Mouse (Mus musculus): ENCODE results near the gene Rbfox1. TPM values are rescaled to one million over a fixed set of nuclear protein-coding genes. Genes with fewer than 3 reads are reported as not detected.

Rbfox1 gene
- polyA plus RNA-seq, 1 experiment from 2014 or later: 3.9 TPM

DNA sequence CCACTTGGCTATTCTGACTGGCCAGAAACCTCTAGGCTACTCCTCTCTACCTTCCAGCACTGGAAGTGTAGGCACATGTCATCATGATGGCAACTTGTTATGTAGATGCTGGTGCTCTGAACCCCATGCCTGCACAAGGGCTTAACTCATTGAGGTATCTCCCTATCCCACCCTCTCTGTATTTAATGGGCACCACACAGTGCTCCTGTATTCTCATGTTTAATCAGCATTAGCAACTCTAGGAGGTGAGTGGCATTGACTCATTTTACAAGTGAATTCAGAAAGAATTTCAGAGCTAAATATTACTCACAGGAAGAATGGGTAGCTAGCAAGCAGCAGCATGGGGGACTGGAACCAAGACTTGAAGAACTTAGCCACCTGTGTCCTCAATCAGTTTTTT is 321.3 kb downstream of the Rbfox1 start:
- Histone ChIP-seq H3K9me3 (ENCODE audit: control insufficient read depth, low read length) (no peaks in the 10 kb centered on the region), H3K27ac (ENCODE audit: low read length) (no peak overlapping the region), H3K27me3 (replicated peaks; ENCODE audit: control insufficient read depth, insufficient read depth, low read length) (no peaks in the 10 kb centered on the region), H3K9ac (ENCODE audit: low read depth, low read length) (no peak overlapping the region), H3K4me1 (ENCODE audit: control insufficient read depth, insufficient read depth, low read length) (no peaks in the 10 kb centered on the region), H3K4me2 (ENCODE audit: low read depth, low read length) (no peak overlapping the region), H3K36me3 (ENCODE audit: control insufficient read depth, insufficient read depth, low read length) (no peaks in the 10 kb centered on the region), H3K4me3 (ENCODE audit: low read length) (no peak overlapping the region)
- no peak for ATAC-seq

DNA sequence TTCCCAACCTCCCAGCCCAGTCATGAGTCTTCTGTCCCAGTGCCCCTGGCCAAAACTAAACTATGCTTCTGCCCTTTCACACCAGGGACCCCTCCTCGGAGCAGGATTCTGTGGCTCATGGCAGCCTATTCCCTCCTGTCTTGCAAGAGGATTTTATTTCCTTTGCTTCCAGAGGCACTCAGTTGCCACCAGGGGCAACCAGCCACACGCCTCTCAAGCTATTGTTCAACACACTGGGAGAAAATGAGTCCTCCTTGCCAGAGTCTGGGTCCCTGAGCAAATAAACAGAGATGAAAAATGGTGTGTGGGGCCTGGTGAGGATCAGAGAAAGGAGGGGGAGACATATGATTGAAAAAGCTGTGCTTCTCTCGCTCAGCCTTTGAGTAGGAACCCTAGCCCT is 327.8 kb downstream of the Rbfox1 start:
- Histone ChIP-seq H3K4me1 (ENCODE audit: control insufficient read depth, insufficient read depth, low read length) (no peaks in the 10 kb centered on the region), H3K4me3 (ENCODE audit: low read length) (no peak overlapping the region), H3K9me3 (ENCODE audit: control insufficient read depth, low read length) (no peaks in the 10 kb centered on the region), H3K4me2 (ENCODE audit: low read depth, low read length) (no peak overlapping the region), H3K27ac (ENCODE audit: low read length) (no peak overlapping the region), H3K36me3 (ENCODE audit: control insufficient read depth, insufficient read depth, low read length) (no peaks in the 10 kb centered on the region), H3K27me3 (replicated peaks; ENCODE audit: control insufficient read depth, insufficient read depth, low read length) (no peaks in the 10 kb centered on the region), H3K9ac (ENCODE audit: low read depth, low read length) (no peak overlapping the region)
- ATAC-seq: no peak
- WGBS: 35% methylated on average over 3 of the region's 3 CpGs

DNA sequence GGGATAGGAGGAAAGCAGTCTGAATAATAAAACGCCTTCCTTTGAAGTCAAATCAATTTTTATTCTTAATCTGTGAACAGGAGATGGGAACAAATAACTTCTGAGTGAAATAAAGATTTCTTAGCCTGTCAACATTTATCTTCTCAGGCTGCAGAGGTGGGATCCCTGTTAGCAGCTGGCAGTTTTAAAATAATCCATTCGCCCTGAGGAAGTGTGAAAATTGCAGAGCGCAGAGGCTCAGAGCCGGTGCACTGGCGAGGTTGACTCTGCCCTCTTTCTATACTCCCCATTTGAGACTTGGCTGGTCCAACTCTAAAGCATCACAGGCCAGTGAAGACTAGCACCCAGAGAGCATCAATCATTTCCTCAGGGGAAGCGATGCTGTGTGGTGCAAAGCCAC is 342.3 kb downstream of the Rbfox1 start:
- no peak for ATAC-seq
- WGBS: 63% methylated on average over 6 of the region's 6 CpGs
- Histone ChIP-seq H3K36me3 (ENCODE audit: control insufficient read depth, insufficient read depth, low read length) (no peaks in the 10 kb centered on the region), H3K4me2 (ENCODE audit: low read depth, low read length) (no peak overlapping the region), H3K9ac (ENCODE audit: low read depth, low read length) (no peak overlapping the region), H3K4me3 (ENCODE audit: low read length) (no peak overlapping the region), H3K4me1 (ENCODE audit: control insufficient read depth, insufficient read depth, low read length) (no peaks in the 10 kb centered on the region), H3K9me3 (ENCODE audit: control insufficient read depth, low read length) (no peaks in the 10 kb centered on the region), H3K27ac (ENCODE audit: low read length) (no peak overlapping the region), H3K27me3 (replicated peaks; ENCODE audit: control insufficient read depth, insufficient read depth, low read length) (no peaks in the 10 kb centered on the region)

DNA sequence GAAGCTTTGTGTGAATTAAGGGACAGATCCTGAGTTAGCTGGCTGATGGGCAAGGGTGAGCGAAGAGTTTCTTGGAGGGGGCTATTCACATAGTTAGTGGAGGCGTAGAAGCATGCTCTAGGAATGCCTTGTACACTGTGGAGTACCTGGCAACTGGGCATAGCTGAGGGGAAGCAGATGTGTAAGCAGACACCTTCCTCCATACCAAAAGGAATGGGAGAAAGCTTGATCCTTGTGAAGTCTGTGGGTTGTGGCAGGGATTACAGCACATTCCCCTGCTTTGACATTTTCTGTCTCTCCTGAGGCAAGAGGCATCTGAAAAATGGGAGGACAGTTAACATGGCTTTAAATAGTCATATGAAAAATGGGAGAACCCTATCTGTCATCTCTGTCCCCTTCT is 347.8 kb downstream of the Rbfox1 start:
- no peak overlapping the region for H3K27ac ChIP-seq (ENCODE audit: low read length)
- H3K4me1 ChIP-seq (ENCODE audit: control insufficient read depth, insufficient read depth, low read length): no peaks in the 10 kb centered on the region
- no peaks in the 10 kb centered on the region for H3K36me3 ChIP-seq (ENCODE audit: control insufficient read depth, insufficient read depth, low read length)
- no peaks in the 10 kb centered on the region for H3K27me3 ChIP-seq (replicated peaks; ENCODE audit: control insufficient read depth, insufficient read depth, low read length)
- WGBS: 85% methylated on average over 2 of the region's 2 CpGs
- H3K9ac ChIP-seq (ENCODE audit: low read depth, low read length): no peak overlapping the region
- no peaks in the 10 kb centered on the region for H3K9me3 ChIP-seq (ENCODE audit: control insufficient read depth, low read length)
- H3K4me2 ChIP-seq (ENCODE audit: low read depth, low read length): no peak overlapping the region
- no peak for ATAC-seq
- no peak overlapping the region for H3K4me3 ChIP-seq (ENCODE audit: low read length)

DNA sequence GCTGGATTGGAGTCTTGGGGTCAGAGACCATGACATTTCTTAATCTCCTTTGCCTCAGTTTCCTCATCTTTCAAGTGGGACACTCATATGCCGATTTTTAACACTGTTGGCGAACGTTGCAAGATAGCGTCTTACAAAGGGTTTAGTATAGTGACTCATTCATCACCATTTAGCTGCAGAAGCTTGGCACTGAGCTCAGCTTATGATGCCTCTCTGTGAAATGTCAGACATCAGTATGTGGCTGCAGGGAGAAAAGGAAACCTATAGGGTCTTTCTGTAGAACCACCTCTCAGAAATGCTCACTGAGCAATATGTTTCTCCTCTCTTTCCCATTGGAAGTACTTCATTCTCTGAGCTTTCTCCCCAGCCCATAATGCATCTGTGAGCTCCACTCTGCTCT is 356.2 kb downstream of the Rbfox1 start:
- no peak for ATAC-seq
- WGBS: 88% methylated on average over 4 of the region's 4 CpGs

DNA sequence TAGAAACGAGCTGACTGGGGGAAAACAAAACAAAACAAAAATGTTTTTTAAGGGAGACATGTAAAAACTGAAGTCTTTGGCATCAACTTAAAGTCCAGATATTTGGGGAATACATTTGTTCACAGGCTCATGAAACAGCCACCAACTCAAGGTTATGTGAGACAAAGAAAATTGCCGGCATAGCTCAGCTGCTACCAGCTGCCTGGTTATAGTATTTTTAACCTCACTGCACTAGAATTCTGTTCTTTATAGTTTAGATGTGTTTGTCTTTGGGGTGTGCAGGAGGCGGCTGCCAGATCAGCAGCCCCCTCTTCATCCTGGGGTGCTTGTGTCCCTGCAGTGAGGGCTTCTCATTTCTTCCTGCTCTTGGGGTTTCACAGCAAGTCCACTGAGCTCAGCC is 357.3 kb downstream of the Rbfox1 start:
- WGBS: 70% methylated on average over 3 of the region's 3 CpGs
- no peak overlapping the region for H3K4me2 ChIP-seq (ENCODE audit: low read depth, low read length)
- H3K27ac ChIP-seq (ENCODE audit: low read length): no peak overlapping the region
- H3K9me3 ChIP-seq (ENCODE audit: control insufficient read depth, low read length): no peaks in the 10 kb centered on the region
- H3K36me3 ChIP-seq (ENCODE audit: control insufficient read depth, insufficient read depth, low read length): no peaks in the 10 kb centered on the region
- no peak overlapping the region for H3K4me3 ChIP-seq (ENCODE audit: low read length)
- no peaks in the 10 kb centered on the region for H3K27me3 ChIP-seq (replicated peaks; ENCODE audit: control insufficient read depth, insufficient read depth, low read length)
- ATAC-seq: no peak
- no peak overlapping the region for H3K9ac ChIP-seq (ENCODE audit: low read depth, low read length)
- H3K4me1 ChIP-seq (ENCODE audit: control insufficient read depth, insufficient read depth, low read length): no peaks in the 10 kb centered on the region

More for the DNA sequence above, 356.2 kb downstream of the Rbfox1 start:
- no peak overlapping the region for H3K4me3 ChIP-seq (ENCODE audit: low read length)
- no peaks in the 10 kb centered on the region for H3K4me1 ChIP-seq (ENCODE audit: control insufficient read depth, insufficient read depth, low read length)
- no peak overlapping the region for H3K27ac ChIP-seq (ENCODE audit: low read length)
- no peaks in the 10 kb centered on the region for H3K27me3 ChIP-seq (replicated peaks; ENCODE audit: control insufficient read depth, insufficient read depth, low read length)
- no peak overlapping the region for H3K4me2 ChIP-seq (ENCODE audit: low read depth, low read length)
- H3K9me3 ChIP-seq (ENCODE audit: control insufficient read depth, low read length): no peaks in the 10 kb centered on the region
- H3K9ac ChIP-seq (ENCODE audit: low read depth, low read length): no peak overlapping the region
- no peaks in the 10 kb centered on the region for H3K36me3 ChIP-seq (ENCODE audit: control insufficient read depth, insufficient read depth, low read length)

DNA sequence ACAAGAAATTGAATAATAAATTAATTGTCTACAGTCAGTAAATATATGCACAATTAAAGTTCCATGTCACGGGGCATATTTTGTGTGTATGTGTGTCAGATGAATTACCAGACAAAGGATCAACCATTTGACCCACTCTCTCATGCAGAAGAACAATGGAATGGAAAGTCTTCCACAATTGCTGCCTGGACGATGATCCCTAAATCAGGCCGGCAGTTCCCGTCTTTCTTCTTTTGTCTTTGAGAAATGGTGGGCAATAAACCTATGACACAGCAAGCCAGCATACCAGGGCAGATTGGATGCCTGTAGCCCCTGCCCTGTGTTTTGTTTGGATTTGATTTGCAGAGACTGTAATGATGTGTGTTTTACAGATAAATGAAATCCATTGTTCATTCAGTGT is 362.4 kb downstream of the Rbfox1 start:
- no peaks in the 10 kb centered on the region for H3K4me1 ChIP-seq (ENCODE audit: control insufficient read depth, insufficient read depth, low read length)
- 59% methylated on average over 4 of the region's 4 CpGs for WGBS

DNA sequence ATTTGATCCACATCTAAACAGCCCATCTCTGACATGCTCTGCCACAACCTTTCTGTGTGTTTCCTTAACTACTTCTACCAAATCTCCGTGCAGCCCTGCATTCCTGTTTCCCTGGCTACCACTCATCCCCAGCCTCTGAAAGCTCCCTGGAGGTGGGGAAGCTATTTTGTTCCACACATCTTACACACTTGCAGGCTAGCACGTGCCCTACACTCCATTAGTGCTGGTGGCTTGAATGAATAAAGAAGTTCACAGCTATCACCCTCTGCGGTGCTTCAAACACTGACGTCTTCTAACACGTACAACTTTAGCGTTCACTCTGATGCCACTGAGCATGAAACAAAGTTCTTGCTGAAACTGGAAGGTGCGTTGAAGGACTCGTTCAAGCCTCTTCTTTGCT is 379.4 kb downstream of the Rbfox1 start:
- no peaks in the 10 kb centered on the region for H3K4me1 ChIP-seq (ENCODE audit: control insufficient read depth, insufficient read depth, low read length)
- H3K4me3 ChIP-seq (ENCODE audit: low read length): no peak overlapping the region
- WGBS: 76% methylated on average over 8 of the region's 8 CpGs

More for the DNA sequence above, 362.4 kb downstream of the Rbfox1 start:
- no peak for ATAC-seq
- H3K27ac ChIP-seq (ENCODE audit: low read length): no peak overlapping the region
- H3K4me3 ChIP-seq (ENCODE audit: low read length): no peak overlapping the region
- no peaks in the 10 kb centered on the region for H3K27me3 ChIP-seq (replicated peaks; ENCODE audit: control insufficient read depth, insufficient read depth, low read length)
- H3K9me3 ChIP-seq (ENCODE audit: control insufficient read depth, low read length): no peaks in the 10 kb centered on the region
- H3K4me2 ChIP-seq (ENCODE audit: low read depth, low read length): no peak overlapping the region
- no peaks in the 10 kb centered on the region for H3K36me3 ChIP-seq (ENCODE audit: control insufficient read depth, insufficient read depth, low read length)
- H3K9ac ChIP-seq (ENCODE audit: low read depth, low read length): no peak overlapping the region

DNA sequence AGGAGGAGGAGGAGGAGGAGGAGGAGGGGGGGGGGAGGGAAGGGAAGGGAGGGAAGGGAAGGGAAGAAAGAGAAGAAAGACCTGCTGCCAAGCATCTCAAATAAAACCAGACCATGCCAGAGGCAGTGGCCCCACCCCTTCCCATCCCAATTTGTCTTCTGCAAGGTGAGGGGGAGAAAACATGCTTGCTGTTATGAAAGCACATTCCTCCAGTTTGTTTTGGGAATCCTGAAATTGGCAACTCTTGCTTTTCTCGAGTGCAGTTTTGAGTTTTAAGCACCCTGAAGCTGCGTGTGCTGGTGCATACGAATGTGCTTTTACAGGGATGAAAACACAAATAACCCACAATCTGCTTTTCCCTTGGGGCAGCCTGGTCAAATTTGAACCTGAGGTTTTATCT is 380.5 kb downstream of the Rbfox1 start:
- no peak for ATAC-seq
- Histone ChIP-seq H3K4me3 (ENCODE audit: low read length) (no peak overlapping the region), H3K4me2 (ENCODE audit: low read depth, low read length) (no peak overlapping the region), H3K36me3 (ENCODE audit: control insufficient read depth, insufficient read depth, low read length) (no peaks in the 10 kb centered on the region), H3K9me3 (ENCODE audit: control insufficient read depth, low read length) (no peaks in the 10 kb centered on the region), H3K9ac (ENCODE audit: low read depth, low read length) (no peak overlapping the region), H3K4me1 (ENCODE audit: control insufficient read depth, insufficient read depth, low read length) (no peaks in the 10 kb centered on the region), H3K27me3 (replicated peaks; ENCODE audit: control insufficient read depth, insufficient read depth, low read length) (no peaks in the 10 kb centered on the region), H3K27ac (ENCODE audit: low read length) (no peak overlapping the region)
- WGBS: 83% methylated on average over 3 of the region's 3 CpGs

More for the DNA sequence above, 379.4 kb downstream of the Rbfox1 start:
- Histone ChIP-seq H3K27me3 (replicated peaks; ENCODE audit: control insufficient read depth, insufficient read depth, low read length) (no peaks in the 10 kb centered on the region), H3K27ac (ENCODE audit: low read length) (no peak overlapping the region), H3K9me3 (ENCODE audit: control insufficient read depth, low read length) (no peaks in the 10 kb centered on the region), H3K36me3 (ENCODE audit: control insufficient read depth, insufficient read depth, low read length) (no peaks in the 10 kb centered on the region), H3K4me2 (ENCODE audit: low read depth, low read length) (no peak overlapping the region), H3K9ac (ENCODE audit: low read depth, low read length) (no peak overlapping the region)
- no peak for ATAC-seq

DNA sequence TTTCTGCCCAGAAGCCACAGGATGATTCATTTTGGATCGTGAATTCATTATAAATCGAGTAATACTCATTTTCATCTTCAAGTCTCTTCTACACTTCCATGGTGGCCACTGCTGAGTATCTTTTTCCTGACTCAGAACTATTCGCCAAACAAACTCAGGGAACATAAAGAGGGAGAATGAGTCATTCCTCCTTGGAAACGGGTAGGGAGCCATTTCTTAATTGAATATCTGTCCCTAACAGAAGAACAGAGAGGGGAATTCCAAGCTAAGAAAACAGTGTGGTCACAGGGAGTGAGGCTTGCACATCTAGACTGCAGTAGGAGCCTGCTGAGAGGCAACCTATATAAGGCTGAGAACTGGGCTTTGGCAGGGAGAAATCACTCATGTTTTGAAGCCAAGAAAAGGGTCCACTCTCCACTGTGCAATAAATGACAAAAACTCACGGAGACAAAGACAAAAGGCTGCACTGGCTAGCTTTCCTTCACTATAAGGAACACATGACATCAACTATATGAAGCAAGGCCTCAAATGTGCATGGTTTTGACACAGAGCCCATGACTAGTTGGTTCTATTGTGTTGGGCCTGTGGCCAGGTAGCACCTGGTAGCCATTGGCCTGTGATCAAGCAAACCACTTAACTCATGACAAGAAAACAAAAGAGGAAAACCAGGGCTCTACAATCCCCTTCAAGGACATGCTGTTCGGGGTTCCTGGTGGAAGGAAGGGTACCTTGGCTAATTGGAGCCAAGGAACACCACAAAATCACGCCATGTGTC is 386.6 kb downstream of the Rbfox1 start:
- Histone ChIP-seq H3K4me1 (ENCODE audit: control insufficient read depth, insufficient read depth, low read length) (no peaks in the 10 kb centered on the region), H3K4me3 (ENCODE audit: low read length) (no peak overlapping the region), H3K27ac (ENCODE audit: low read length) (no peak overlapping the region), H3K36me3 (ENCODE audit: control insufficient read depth, insufficient read depth, low read length) (no peaks in the 10 kb centered on the region), H3K9me3 (ENCODE audit: control insufficient read depth, low read length) (no peaks in the 10 kb centered on the region), H3K27me3 (replicated peaks; ENCODE audit: control insufficient read depth, insufficient read depth, low read length) (no peaks in the 10 kb centered on the region), H3K4me2 (ENCODE audit: low read depth, low read length) (no peak overlapping the region), H3K9ac (ENCODE audit: low read depth, low read length) (no peak overlapping the region)
- 77% methylated on average over 7 of the region's 7 CpGs for WGBS
- no peak for ATAC-seq
